Mouse (Mus musculus): ENCODE results near the gene Gm20388. TPM values are rescaled to one million over a fixed set of nuclear protein-coding genes. Genes with fewer than 3 reads are reported as not detected.
"Not testable (repeated sequence)": the region's sequence is repeated elsewhere in the genome, so short reads cannot be mapped to it uniquely, and the experiment has no call there.

Gm20388 gene
- total RNA-seq, 2 experiments from 2014 or later = 10.3 to 10.6 TPM

DNA sequence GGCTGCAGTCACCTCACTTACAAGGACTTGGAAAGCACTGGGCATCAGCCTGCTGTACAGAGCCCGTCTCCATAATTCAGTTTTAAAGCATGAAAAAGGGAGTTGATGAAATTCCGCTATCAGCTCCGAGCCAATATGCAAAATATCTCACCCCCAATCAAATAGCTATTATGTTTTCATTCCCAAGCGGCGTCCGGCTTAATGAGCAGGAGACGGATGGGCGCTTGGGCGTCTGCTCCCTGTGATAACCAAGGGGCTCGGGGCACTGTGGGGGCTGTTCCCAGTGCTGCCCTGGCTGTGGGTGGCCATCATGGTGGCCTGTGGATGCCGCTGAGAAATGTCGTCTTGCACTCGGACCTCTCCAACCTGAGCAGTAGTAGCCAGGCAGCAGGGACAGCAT, 2390.4 kb downstream of the Gm20388 start:
- no peak for DNase-seq (ENCODE audit: low spot score in 2 of 2)
- intact Hi-C loops (cut with DNase I) = no loop called here

DNA sequence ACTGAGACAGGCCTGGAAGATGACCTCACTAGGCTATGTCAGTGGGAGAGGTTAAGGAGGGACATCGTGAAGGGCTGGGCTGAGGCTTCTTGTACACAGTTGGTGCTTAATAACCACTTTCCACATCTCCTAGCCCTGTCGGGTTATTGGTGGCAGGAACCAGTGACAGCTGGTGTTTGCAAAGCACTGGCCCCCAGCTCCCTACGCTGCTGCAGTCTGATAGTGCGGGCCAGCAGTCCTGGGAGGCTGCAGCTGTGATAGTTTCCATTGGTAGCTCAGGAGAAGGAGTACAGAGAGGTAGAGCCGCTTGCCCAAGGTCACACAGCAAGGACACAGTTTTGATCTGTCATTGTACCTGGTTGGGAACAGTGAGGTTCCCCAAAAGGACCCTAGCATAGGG, 2391.2 kb downstream of the Gm20388 start:
- DNase-seq (ENCODE audit: low spot score in 2 of 2) = no peak
- intact Hi-C loops (cut with DNase I) = no loop called here

DNA sequence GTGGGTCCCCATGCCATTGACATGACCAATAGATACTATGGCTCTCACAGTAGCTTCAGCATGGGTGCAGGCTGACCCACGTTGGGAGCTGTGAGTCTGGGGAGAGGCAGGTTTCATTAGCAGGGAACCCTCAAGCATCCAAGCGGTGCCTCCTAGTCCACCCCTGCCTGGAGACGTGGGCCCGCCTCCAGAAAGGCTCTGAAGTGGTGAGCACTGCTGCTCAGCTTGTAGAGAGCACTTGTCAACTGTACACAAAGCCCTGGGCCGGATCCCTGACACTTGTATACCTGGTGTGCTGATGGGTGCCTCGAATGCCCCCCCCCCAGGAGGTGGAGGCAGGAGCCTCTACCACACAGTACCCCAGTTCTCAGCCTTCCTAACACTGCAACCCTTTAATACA, 2392.8 kb downstream of the Gm20388 start:
- intact Hi-C loops (cut with DNase I) = no loop called here
- DNase-seq (ENCODE audit: low spot score in 2 of 2) = no peak

DNA sequence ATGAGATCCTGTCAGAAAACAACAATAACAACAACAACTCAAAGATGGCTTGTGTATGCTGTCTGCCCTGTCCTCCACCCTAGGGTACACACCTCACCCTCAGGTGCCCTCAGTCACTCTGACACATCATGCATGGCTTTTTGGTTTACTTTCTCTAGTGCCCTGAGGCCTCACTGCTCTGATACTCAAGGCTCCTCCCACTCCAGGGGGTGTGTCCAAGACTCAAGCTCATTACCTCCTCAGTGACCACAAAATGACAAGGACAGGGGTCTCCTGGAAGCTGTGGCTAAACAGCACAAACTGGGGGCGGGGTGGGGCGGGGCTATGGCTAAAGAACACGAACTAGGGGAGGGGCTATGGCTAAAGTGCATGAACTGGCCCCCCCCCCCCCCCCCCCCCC, 2393.4 kb downstream of the Gm20388 start:
- intact Hi-C loops (cut with DNase I) = no loop called here
- DNase-seq (ENCODE audit: low spot score in 2 of 2) = no peak

DNA sequence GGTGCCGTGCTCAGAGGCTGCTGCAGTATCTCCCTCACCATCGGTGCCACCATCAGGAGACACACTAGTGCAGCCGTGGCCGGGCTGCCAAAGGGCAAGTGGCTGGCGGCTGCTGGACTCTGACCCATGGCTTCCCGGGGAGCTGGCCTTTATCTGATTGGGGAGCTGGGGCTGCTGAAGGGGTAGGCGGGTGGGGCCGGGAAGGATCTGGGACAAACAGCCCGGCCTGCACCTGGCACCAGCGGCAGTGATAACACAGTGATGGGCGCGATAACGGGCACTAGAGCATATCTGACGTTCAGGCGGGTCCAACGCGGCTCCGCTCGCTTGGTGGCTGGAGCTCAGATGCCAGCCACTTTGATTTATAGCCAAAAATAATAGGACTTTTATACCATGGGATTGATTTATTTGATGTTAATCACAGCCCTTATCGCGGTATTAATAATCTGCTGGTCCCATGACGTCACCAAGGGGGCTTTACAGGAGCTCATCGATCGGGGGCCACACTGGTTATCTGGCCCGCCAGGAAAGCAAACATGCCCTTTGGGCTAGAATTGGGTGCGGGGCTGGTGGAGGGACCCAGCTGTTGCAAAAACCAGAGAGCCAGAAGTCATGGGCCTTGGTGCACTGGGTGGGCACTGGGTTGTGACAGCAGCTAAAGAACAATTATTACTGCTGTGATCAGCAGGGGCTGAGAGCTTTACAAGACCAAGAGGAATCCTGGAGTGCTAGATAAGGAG, 2396.2 kb downstream of the Gm20388 start:
- no peak for DNase-seq (ENCODE audit: low spot score in 2 of 2)
- intact Hi-C loops (cut with DNase I) = no loop called here

DNA sequence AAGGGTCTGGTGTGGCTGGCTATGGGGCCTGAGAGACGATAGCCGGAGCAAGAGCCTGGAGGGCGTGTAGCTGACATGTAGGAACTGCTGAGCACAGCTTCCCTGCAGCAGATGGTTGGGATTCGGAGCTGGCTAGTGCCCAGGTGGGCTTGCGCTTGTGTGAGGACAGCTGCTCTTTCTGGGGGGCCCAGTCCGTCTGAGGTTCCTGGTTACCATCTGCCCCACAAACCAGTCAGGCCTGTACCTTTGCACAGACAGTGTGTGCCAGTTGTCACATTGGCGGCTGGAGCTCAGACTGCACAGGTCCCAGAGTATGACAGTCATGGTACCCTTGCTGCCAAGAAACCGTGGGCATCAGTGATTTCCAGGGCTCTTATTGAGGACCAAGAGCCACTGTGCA, 2397.2 kb downstream of the Gm20388 start:
- intact Hi-C loops (cut with DNase I) = no loop called here
- DNase-seq (ENCODE audit: low spot score in 2 of 2) = no peak

DNA sequence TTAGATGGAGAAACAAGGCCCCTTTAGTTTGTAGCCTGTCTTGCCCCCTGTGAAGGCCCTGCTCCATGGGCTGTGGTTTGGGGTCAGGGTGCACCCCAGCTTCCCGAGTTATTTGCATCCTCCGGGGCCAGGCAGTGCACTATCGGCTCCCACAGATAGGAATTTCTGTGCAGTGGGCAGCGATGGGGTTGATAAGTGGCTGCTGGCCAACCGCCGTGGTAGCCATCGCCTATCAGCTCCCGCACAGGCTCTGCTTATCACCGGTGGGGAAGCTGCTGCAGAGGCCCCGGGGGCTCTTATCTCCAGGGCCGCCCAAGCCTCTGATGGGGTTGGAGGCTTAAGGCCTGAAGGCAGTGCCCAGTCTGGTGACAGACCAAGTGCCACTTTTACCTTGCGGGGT, 2398.6 kb downstream of the Gm20388 start:
- intact Hi-C loops (cut with DNase I) = no loop called here
- DNase-seq (ENCODE audit: low spot score in 2 of 2) = no peak

DNA sequence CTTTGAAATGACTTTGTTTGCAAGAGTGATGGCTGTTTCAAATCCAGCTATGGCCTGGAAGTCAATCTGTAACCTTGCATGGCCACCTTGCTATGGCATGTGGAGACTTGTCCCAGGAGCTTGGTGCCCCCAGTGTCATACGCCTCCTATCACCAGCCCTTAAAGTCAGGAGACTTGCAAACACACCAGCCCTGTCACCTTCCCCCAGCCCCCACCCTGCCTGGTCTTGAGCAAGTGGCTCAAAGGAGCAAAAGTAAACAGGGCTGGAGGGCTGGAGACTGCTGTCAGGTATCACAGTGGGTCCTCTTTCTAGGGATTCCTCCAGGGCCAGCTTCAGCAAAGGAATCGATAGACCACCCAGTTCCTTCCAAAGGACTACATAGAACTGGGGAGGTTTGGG, 2400.5 kb downstream of the Gm20388 start:
- no peak for DNase-seq (ENCODE audit: low spot score in 2 of 2)
- intact Hi-C loops (cut with DNase I) = no loop called here

DNA sequence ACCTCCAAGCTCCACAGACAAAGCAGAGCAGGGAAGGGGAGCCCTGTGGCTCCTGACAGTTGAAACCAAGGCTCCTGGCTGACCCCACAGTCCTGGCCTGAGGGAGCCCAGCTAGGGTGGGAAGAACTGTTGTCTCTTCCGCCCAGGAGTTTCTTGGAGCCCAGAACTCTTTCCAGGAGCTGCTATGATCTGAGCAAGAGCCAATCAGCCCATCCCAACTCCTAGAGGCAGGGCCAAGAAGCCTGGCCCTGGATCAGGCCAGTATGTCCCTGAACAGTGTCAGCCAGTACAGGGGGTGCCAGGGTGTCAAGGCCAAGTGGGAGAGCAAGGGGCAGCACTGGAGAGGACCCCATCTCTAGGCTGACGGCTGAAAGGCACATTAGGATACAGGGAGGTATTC, 2401.9 kb downstream of the Gm20388 start:
- intact Hi-C loops (cut with DNase I) = no loop called here
- no peak for DNase-seq (ENCODE audit: low spot score in 2 of 2)

DNA sequence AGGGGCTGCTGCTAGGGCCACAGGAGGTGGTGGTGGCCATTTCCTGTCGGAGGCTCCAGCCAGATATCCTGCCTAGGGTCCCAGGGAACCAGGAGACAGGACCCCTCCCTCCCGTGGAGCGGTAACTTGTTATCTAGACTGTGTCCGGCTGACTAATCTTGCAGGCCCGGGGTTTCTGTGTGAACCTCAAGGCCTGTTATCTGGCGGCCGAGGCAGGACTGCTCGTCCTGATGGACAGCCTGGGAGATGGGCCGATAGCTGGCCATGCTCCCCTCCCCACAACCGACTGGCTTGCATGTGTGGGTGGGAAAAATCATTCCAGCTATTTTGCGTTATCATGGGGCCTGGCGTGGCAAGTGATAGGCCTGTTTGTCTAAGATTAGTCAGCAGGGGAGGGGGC, 2402.7 kb downstream of the Gm20388 start:
- no peak for DNase-seq (ENCODE audit: low spot score in 2 of 2)
- intact Hi-C loops (cut with DNase I) = no loop called here

DNA sequence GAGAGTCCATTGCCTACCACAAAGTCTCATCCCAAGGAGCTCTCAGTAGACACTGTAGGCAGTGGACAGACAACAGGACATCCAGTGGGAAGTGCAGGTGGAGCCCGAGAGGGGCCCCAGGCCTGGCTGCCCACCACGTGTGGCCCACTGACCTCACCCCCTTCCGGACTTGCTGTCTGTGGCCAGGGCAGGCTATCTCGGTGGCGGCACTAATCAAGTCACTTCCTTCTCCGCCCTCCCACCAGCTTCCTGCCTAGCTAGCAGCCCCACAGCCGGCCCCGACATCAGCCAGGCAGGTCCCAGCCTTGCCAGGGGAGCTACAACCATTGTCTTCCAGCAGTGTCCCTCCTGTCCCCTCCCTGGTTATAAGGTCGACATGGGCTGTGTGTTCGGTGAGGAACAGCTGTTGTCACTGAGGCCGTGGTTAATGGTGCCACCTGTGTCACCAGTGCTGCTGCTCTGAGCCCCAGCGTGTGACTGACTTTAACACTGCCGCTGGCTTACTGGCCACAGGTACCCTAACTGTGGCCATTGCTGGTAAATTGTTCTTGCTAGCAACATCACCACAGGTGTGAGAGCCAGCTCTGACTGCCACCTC, 2404.4 kb downstream of the Gm20388 start:
- no peak for DNase-seq (ENCODE audit: low spot score in 2 of 2)
- intact Hi-C loops (cut with DNase I) = no loop called here

DNA sequence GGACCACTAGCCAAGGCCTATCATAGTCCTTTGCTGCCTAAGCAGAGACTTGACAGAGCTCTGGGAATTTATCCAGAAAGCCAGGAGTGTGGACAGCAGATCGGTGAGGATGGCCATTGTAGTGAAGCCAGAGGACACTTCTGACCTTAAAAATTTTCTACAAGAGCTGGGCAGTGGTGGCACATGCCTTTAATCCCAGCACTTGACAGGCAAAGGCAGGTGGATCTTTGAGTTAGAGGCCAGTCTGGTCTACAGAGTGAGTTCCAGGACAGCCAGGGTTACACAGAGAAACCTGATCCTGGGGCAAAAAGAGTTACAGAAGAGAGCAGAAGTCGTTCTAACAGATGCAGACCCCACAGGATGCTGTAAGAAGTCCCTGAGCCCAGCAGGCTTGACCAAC, 2405.8 kb downstream of the Gm20388 start:
- no peak for DNase-seq (ENCODE audit: low spot score in 2 of 2)
- intact Hi-C loops (cut with DNase I) = no loop called here

DNA sequence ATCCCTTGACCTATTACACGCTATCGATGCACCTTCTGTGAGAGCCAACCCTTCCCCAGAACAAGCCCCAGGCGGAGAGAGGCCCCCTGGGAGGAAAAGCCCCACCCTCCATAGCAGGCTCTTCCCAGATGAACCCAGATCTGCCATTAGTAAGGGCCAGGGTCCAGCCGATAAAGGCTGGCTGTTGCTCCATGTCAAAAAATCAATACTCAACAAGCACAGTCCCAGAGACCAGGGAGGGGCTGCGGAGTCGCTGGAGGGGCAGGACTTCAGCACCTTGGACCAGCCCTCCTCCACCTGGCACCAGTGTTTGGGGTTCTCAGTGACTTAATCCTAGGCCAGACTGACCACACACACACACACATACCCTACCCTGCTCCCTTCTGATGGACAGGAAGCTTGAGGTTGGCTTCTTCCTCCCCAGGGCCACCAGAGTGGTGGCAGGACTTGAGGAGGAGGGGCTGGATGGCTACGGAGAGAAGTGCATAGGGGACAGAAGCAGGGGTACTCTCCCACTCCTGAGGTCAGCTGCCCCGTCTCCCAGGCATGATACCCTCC, 2407.4 kb downstream of the Gm20388 start:
- intact Hi-C loops (cut with DNase I) = no loop called here
- no peak for DNase-seq (ENCODE audit: low spot score in 2 of 2)

DNA sequence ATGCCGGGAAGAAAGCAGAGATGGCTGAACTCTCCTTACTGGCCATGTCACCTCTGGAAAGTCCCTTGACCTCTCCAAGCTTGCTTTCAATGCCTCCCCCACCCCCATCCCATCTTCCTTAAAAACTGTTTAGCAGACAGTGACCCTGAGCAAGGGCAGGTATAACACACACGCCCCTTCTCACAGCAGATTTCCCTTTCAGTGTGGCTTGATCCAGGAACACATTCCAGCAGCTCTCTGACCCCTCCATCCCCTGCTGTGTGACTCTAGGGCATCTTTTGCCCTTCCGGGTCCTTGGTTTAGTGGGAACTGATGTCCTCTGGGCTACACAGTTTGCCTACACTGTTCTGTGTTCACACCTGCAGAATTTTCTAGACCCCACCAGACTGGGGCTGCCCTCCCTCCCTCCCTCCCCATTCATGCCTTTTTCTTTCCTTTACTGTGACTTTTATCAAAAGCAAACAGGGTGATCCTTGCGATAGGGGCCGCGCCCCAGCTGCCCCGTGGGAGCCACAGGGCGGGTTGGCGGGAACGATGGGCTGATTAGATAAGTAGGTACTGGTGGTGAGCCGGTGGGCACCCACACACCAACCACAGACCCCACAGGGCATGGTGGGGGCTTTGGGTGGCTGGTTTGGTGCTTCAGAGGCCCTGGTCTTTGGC, 2408.5 kb downstream of the Gm20388 start:
- no peak for DNase-seq (ENCODE audit: low spot score in 2 of 2)
- intact Hi-C loops (cut with DNase I) = no loop called here

DNA sequence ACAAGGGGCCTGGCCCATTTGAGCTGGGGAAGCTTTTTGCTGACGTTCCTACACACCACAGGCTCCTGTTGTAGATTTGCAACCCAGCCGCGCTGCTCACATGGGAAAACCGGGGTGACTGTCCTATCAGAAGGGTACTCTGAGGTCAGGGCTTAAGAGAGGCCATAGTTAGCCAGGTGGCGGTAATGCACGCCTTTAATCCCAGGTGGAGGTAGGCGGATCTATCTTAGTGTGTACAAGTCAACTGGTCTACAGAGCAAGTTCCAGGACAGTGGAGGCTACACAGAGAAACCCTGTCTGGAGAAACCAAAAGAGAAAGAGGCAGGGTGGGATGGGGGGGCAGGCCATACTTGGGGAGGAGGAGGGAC, 2409.1 kb downstream of the Gm20388 start:
- intact Hi-C loops (cut with DNase I) = no loop called here
- no peak for DNase-seq (ENCODE audit: low spot score in 2 of 2)

DNA sequence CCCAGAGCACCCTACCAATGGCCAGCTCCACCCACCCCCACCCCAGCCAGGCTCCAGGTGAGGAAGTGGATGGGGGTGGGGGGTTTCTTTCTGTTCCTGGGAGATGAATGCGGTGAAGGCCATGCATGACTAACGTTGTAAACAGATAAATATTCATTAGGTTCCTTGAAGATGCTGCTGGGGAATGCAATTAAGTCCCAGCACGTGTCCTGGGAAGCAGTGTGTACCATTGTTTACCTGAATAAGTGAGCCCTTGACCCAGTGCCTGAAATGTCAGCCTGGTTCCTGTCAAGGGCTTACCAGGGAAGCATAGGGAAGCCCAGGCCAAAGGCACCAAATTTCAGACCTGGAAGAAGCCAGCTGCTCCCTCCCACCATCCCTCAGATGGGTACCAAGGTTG, 2409.9 kb downstream of the Gm20388 start:
- no peak for DNase-seq (ENCODE audit: low spot score in 2 of 2)
- intact Hi-C loops (cut with DNase I) = no loop called here

DNA sequence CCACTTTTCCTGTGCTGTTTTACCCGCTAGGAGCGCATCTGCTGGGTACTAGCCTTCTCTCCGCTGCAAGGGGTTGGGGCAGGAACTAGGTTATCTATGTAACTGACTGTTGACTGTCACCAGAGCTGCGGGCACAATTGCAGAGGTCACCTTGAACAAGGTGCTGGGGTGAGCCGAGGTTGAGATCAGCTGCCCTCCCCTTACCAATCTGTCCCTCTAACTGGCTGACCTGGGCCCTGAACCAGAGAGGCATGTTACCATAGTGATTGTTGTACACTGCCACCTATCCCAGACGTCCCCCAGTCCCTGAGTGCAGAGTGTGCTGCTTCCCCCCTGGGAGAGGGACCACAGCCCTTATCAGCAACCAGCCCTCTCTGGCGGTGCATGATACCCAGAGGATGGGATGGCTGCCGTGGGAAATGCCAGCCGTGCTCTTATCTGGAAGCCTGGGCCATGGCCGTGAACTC, 2410.8 kb downstream of the Gm20388 start:
- DNase-seq (ENCODE audit: low spot score in 2 of 2) = no peak
- intact Hi-C loops (cut with DNase I) = no loop called here

DNA sequence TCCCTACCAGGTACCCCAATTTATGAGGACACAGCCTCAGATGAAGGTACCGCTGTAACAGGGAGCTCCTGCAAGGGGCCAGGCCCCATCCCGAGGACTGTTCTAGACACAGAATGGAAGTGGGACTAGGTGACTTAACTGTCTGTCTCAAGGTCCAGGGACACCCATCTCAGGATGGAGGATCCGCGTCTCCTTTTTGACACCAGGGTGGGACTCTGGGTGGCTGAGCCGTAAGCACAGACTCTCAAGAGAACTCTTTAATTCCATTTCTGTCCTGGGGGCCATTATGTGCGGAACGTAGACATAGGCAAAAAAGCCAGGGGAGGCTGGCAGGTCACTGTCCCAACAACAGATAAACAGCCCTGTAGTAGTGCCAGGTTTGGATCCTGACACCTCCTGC, 2411.5 kb downstream of the Gm20388 start:
- intact Hi-C loops (cut with DNase I) = no loop called here
- no peak for DNase-seq (ENCODE audit: low spot score in 2 of 2)

DNA sequence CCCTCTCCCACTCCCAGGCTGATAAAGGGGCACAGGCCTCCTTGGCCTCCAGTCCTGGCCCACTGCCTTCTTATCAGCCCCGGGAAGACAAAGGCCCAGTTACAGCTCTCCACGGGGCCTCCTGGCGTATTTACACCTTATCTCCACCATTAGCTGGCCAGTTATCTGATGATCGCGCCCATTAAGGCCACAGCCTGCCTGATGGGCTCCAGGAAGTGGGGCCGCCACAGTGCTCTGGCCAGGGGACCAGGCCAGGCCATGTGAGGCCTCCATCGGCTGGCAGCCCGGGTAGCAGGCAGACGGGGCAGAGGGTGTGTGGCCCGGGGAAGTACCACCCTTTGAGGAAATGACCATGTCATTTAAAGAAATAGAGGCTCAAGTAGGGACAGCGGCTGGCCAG, 2412.2 kb downstream of the Gm20388 start:
- intact Hi-C loops (cut with DNase I) = no loop called here
- no peak for DNase-seq (ENCODE audit: low spot score in 2 of 2)

DNA sequence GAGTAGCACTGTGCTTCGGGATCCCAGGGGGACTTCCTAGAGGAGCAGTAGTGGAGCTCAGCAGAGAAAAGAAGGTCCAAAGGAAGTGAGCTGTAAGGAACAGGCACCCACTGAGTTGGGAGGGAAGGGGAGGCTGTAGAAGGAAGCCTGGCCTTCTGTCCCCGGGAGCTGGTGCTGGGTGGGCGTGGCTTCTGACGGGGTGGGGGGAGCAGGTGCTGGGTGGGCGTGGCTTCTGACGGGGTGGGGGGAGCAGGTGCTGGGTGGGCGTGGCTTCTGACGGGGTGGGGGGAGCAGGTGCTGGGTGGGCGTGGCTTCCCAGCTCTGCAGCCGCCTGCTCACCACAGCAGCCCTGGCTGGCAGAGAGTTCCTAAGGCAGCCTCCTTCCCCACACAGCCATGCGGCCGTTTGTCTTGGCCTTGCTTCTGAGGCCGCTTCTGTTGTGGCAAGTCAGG, 2413.3 kb downstream of the Gm20388 start:
- peak in 1 of 2 experiments; percentile 13 for DNase-seq (ENCODE audit: low spot score in 2 of 2)
- intact Hi-C loops (cut with DNase I) = not testable (repeated sequence)

DNA sequence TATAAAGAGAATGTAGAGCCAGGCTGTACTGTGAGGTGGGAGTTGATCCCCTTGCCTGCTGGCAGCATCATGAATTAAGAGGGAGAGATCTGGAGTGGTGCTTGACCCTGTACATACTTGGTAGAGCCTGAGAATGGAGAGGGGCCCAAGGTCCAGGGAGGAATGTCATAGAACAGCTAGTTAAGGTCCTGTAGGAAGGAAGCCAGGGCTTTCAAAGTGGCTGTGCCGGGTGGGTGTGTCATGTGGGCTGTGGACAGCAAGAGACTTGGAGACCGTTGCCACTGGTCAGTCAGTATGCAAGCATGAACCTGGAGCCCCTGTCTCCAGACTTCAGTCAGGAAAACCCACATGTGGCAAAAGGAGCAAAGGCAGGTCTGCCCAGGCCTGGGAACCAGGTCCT, 2414.6 kb downstream of the Gm20388 start:
- intact Hi-C loops (cut with DNase I) = no loop called here
- DNase-seq (ENCODE audit: low spot score in 2 of 2) = no peak
